Mouse (Mus musculus) fibroblast of lung, adult 2 months (primary cell): ENCODE measurements at regions not wholly inside any gene's neighbourhood (a gene's known extent, or its start where the extent isn't known, plus 50 kb on each side); places are given as distances from the start of the nearest gene placed in this dataset.

Source experiments
- DNase-seq: peaks from one replicate; pipeline ENCODE4 v3.0.0-alpha.2; 2011; ENCODE audit warnings: low read depth

DNA sequence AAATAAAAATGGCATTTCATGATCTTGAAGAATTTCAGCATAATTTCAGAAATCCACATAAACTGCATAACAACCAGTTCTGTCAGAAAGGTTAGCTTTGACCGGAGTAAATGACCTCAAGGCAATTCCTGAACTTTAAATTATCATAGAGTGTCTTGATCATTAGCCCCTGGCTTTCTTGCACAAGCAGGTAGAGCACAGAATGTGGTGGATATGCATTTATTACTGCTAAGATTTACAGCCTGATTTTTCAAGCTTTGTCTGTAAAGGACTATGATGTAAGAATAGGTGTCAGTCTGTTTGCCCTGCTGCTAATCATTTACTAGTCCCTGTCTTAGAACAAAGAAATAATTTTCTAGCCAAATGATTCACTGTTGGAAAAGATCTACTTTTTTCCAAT, 347.3 kb downstream of the Ppp1r3a start:
- no peak for DNase-seq

- DNase-seq = no peak
Observed at GRCm38 (mm10) chr6:14358280-14358679, 396.8 kb downstream of the Ppp1r3a start.
